Mouse (Mus musculus) hindbrain, embryonic 11.5 days (tissue): ENCODE results near the gene Fas. TPM values are rescaled to one million over a fixed set of nuclear protein-coding genes. Genes with fewer than 3 reads are reported as not detected.

Experiments used
- ATAC-seq: fragments of 200-750 bp; cut with Nextera tagmentation; 2 replicates; pipeline ENCODE4 v1.8.0; 2017; ENCODE audit warnings: mild to moderate bottlenecking, moderate TSS enrichment, moderate library complexity; ENCODE audit not compliant: low FRiP score
- DNase-seq: peaks from one replicate; pipeline ENCODE4 v3.0.0-alpha.2; 2015; ENCODE audit warnings: low spot score
- H3K27ac ChIP-seq: fragments of 300-500 bp; sonication (generic); 2 replicates; pipeline ENCODE4 v1.5.1; 2014; ENCODE audit warnings: mild to moderate bottlenecking, low read depth, low read length
- H3K27me3 ChIP-seq: fragments of 300-500 bp; sonication (generic); 2 replicates; pipeline ENCODE4 v1.6.1; 2014; ENCODE audit warnings: mild to moderate bottlenecking, low read length, moderate library complexity, mixed read lengths; ENCODE audit not compliant: control insufficient read depth, insufficient read depth
- H3K36me3 ChIP-seq: fragments of 300-500 bp; sonication (generic); 2 replicates; pipeline ENCODE4 v1.6.1; 2014; ENCODE audit warnings: mild to moderate bottlenecking, low read length, moderate library complexity, mixed read lengths; ENCODE audit not compliant: control insufficient read depth, insufficient read depth
- H3K4me1 ChIP-seq: fragments of 300-500 bp; sonication (generic); replicated peaks from 2 replicates; pipeline ENCODE4 v1.6.1; 2014; ENCODE audit warnings: low read length, mixed read lengths; ENCODE audit not compliant: control insufficient read depth, insufficient read depth
- H3K4me2 ChIP-seq: fragments of 300-500 bp; sonication (generic); replicated peaks from 2 replicates; pipeline ENCODE4 v1.6.1; 2014; ENCODE audit warnings: mild to moderate bottlenecking, low read depth, low read length
- H3K4me3 ChIP-seq: fragments of 300-500 bp; sonication (generic); 2 replicates; pipeline ENCODE4 v1.5.1; 2014; ENCODE audit warnings: low read depth, low read length
- H3K9ac ChIP-seq: fragments of 300-500 bp; sonication (generic); 2 replicates; pipeline ENCODE4 v1.6.1; 2014; ENCODE audit warnings: low read depth, low read length
- H3K9me3 ChIP-seq: fragments of 300-500 bp; sonication (generic); 2 replicates; pipeline ENCODE4 v1.6.1; 2016; ENCODE audit warnings: low read length; ENCODE audit not compliant: control insufficient read depth
- WGBS: fragments of 180-500 bp; shearing (Covaris S2); extraction: QIAGEN DNeasy Blood & Tissue Kit; methylation state at CpG from one replicate; pipeline ENCODE4 v1.1.7; 2014; 5-methylcytosine and 5-hydroxymethylcytosine counted together
- polyA plus RNA-seq: library from polyadenylated mRNA; unstranded; fragments of >200 nt; fragmentation: Nextera tagmentation; extraction: Ambion mirVana; gene quantifications from 2 replicates; pipeline ENCODE4 v1.2.1, GENCODE M21; 2014

Gene Fas
- polyA plus RNA-seq, 1 experiment from 2014 or later: 1.2 TPM

DNA sequence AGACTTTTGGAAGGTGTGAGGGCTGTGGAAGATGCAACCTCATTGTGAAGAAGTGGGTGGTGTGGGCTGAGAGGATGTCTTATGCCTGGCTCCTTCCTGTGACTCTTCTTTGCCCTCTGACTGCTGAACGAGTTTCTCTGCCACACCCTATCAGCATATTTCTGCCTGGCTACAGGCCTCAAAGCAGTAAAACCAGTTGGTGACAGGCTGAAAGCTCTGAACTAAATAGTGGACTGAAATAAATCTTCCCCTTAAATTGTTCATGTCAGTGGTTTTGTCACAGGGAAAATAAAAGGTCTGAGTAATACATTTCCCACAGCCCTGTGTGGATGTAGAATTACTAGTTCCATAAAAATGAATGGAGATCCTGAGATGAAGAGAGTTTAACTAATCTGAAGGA is 79.1 kb downstream of the Fas start:
- Histone ChIP-seq H3K9me3 (no peaks in the 10 kb centered on the region), H3K36me3 (no peaks in the 10 kb centered on the region), H3K27me3 (no peaks in the 10 kb centered on the region), H3K4me1 (no peaks in the 10 kb centered on the region), H3K27ac (no peak overlapping the region), H3K4me2 (no peak overlapping the region), H3K9ac (no peak overlapping the region), H3K4me3 (no peak overlapping the region)
- DNase-seq (no peak), ATAC-seq (no peak)
- 25% methylated on average over 1 of the region's 1 CpGs for WGBS

DNA sequence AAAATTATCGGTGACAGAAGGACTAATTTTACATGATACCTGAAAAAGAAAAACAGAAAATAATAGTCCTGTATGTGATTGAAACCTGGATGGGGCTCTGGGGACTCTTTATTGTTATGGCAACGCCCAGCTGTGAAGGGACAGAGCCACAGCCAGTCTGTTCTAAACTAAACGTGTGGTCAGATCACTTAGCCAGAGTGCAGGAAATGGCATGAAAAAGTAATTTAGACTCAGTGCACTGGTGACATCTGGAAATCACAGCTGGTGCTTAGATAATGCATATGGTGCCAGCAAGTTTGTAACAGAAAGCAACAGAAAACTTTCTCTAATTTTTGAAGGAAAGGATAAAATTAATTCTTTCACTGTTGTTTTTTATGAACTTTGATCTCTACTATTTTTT is 79.9 kb downstream of the Fas start:
- ATAC-seq: no peak
- DNase-seq: no peak

More for the DNA sequence above, 79.9 kb downstream of the Fas start:
- no peaks in the 10 kb centered on the region for H3K36me3 ChIP-seq
- no peaks in the 10 kb centered on the region for H3K27me3 ChIP-seq
- H3K4me2 ChIP-seq: no peak overlapping the region
- no peak overlapping the region for H3K27ac ChIP-seq
- no peak overlapping the region for H3K4me3 ChIP-seq
- H3K9me3 ChIP-seq: no peaks in the 10 kb centered on the region
- H3K9ac ChIP-seq: no peak overlapping the region
- 45% methylated on average over 3 of the region's 3 CpGs for WGBS
- H3K4me1 ChIP-seq: no peaks in the 10 kb centered on the region

Other genes starting within 250 kb of the Fas start
- not detected in 2 replicates for gene Lipn, start 223.3 kb upstream of the Fas start, polyA plus RNA-seq
- gene Lipm, start 189.7 kb upstream of the Fas start, polyA plus RNA-seq: not detected in 2 replicates
- gene Ankrd22, start 124.6 kb upstream of the Fas start, polyA plus RNA-seq: not detected in 2 replicates
- 3.6 and 4.0 TPM in 2 replicates for gene Stambpl1, start 98.4 kb upstream of the Fas start, polyA plus RNA-seq
- gene Acta2, start 35.1 kb upstream of the Fas start, polyA plus RNA-seq: 36.8 and 41.7 TPM in 2 replicates
- 0.42 and 1.0 TPM in 2 replicates for gene Ch25h, start 184.5 kb downstream of the Fas start, polyA plus RNA-seq
- gene Lipa, start 236.8 kb downstream of the Fas start, polyA plus RNA-seq: 27.3 and 28.2 TPM in 2 replicates